Mouse (Mus musculus): ENCODE measurements around the gene Cnot10.

DNA sequence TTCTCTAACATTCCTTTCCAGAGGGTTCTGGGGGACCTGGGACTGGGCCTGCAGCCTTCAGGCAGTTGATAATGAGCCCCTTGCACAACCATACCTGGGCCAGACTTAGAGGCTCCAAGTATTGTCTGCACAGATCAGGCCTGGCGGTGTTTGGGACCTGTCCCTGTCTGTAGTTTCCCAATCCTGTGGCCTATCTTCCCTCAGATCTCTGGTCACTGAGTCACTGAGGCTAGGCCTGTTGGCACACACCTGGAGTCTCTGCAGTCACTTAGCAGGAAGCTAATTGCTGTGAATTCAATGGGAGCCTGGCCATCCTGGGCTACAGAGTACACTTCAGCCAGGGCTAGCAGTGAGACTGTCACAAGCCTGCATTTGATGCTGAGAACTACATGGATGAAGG, 64.0 kb downstream of the Cnot10 start:
- TF ChIP-seq POLR2A (IDR thresholded peaks at IDR 0.05; ENCODE audit: low read depth, low read length) (no peak), CTCF (conservative IDR thresholded peaks at IDR 0.05; ENCODE audit: insufficient read depth, insufficient read length, low read depth, low read length) (no peak)

Data from kidney, adult 2 months (tissue).